Mouse (Mus musculus): ENCODE data around the gene Eomes. TPM values are rescaled to one million over a fixed set of nuclear protein-coding genes. Genes with fewer than 3 reads are reported as not detected.

The Eomes gene
- total RNA-seq, 4 experiments from 2014 or later, result not detected

DNA sequence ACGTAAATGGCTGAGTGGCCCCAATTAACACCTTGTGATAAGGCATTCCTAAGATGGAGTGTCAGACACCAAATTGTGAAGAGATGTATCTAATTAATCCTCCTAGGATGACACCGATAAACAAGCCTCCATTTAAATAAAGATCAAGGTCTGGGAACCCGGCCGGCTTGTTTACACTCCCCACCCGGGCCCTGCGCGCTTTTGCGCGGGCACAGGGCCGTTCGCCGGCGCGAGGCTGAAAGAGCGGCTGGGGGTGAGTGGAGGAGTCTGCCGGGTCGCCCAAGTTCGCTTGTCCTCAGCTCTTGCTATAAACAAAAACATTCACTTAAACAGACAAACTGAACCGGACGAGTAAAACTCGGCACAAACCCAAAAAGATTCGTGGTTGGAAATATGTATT, 9.6 kb downstream of the Eomes start:
- no peak for DNase-seq (ENCODE audit: low spot score in 2 of 2)

DNA sequence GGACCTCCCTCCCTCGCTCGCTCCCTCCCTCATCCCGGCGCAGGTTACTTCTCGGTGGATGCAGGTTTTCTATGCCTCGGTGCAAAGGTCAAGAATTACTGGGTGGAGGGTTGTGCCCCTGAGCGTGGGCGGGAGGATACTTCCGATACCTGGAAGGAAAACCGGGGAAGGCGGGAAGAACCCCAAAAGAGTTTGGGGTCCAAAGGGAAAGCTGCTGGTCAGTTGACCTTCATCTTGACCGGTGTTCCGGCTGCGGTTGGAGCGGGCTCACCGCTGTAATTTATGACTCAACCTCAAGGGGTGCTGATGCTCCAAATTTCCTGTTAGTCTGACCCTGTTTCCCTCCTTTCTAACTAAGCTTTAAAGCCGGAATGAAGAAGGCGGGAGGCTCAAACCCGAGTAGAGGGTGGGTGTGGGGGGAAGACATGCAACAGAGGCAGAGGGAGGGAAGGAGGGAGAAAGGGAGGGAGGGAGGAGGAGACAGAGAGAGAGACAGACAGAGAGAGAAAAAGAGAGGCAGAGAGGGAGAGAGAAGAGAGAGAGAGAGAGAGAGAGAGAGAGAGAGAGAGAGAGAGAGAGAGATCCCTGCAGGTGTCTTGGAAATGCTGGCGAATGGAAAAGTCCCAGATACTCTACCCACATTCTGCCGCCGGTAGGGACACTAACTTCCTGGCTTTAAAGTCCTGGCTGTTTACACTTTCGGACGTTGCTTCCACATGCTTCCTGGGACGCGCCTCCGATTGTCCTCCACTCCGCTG, 10.3 kb downstream of the Eomes start:
- DNase-seq (ENCODE audit: low spot score in 2 of 2), result peak in 1 of 2 experiments; percentile 20

GRCm38 (mm10) chr9:118488896-118489578, 11.0 kb downstream of the Eomes start:
- DNase-seq (ENCODE audit: low spot score in 2 of 2), result no peak

GRCm38 (mm10) chr9:118489579-118490019, 11.6 kb downstream of the Eomes start:
- peak in 1 of 2 experiments; percentile 28 for DNase-seq (ENCODE audit: low spot score in 2 of 2)

- no peak for DNase-seq (ENCODE audit: low spot score in 2 of 2)
Measured at GRCm38 (mm10) chr9:118491195-118491594, 13.2 kb downstream of the Eomes start.

DNA sequence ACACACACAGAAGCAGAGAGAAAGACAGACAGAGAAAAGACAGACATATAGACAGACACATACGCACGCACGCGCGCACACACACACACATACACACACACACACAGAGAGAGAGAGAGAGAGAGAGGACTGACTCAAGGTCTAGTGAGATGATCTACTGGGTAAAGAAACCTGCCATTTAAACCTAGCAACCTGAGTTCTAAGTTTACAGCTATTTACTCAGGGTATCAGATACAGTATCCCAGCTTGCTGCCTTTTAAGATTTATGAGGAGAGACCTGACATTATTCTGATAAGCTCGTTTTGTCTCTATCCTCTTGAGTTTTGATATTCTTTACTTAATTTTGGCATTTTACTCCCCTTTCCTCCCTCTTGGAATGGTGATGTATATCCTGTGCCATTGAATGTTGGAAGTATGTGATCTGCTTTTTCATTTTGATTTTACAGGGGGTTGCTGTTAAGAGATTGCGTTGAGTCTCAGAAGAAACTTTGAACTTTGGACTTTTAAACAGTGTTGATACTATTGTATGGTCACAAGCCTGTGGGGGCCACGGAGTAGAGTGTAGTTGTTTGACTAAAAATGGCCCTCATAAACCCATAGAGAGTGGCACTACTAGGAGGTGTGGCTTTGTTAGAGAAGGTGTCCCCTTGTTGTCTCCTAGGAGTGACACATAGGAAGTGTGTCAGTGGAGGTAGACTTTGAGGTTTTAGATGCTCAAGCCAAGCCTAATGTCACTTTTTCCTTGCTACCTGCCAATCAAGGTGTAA, 15.1 kb downstream of the Eomes start:
- no peak for DNase-seq (ENCODE audit: low spot score in 2 of 2)

GRCm38 (mm10) chr9:118494106-118494505, 16.1 kb downstream of the Eomes start:
- no peak for DNase-seq (ENCODE audit: low spot score in 2 of 2)

- DNase-seq (ENCODE audit: low spot score in 2 of 2), result no peak
Measured at GRCm38 (mm10) chr9:118495933-118496332, 17.9 kb downstream of the Eomes start.

DNA sequence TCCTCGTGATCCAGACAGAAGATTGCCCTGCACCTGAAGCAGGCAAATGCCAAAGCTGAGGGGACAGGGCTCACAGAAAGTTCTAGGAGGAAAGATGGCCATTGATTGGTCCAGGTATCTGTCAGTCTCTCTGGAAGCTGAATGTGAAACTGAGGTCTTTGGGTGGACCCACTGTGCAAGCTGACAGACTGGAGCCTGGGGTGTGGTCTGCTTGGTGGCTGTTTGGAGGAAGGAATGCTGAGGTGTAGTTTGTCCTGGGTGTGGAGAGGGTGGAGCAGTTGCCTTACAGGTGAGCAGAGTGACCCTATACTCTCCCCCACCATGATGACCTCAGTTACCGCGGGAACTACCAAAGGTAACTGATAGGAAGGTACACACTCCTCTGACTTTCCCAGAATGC, 18.9 kb downstream of the Eomes start:
- DNase-seq (ENCODE audit: low spot score in 2 of 2), result no peak

- no peak for DNase-seq (ENCODE audit: low spot score in 2 of 2)
Measured at GRCm38 (mm10) chr9:118498061-118498460, 20.0 kb downstream of the Eomes start.

GRCm38 (mm10) chr9:118500963-118501362, 23.0 kb downstream of the Eomes start:
- DNase-seq (ENCODE audit: low spot score in 2 of 2), result no peak

DNA sequence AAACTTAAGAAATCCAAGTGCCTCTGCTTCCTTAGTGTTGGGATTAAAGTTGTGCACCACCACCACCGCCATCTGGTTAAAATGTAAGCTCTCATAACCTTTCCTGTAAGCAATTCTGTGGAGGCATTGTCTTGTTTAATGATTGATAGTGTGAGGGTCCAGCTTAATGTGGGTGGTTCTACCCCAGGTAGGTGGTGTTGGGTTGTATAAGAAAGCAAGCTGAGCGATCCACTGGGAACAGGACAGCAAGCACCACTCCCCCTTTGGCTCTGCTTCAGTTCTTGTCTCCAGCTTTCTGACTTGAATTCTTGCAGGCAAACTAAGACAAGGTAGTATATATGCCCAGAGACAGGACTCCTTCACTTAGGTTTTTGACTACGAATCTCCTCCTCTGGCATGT, 26.6 kb downstream of the Eomes start:
- DNase-seq (ENCODE audit: low spot score in 2 of 2), result no peak

DNA sequence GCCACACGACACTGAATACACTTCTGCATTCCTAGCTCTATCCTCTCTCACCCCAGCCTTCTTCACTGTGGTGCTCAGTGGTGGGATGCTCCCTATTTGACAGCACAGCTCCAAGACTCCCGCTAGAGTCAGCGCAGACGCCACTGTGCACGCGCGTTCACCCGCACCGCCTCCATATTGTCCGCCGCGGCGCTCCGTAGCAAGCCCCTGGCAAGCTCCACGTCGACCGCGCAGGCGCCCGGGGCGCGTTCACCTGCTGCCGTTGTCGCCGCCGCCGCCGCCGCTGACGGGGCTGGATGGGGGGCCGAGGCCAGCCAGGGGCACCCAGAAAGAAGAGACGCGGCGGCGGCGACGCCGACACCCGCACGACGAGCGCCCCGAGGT, 28.0 kb downstream of the Eomes start, which contains the start of gene Golga4:
Gene Golga4 (plus strand): TSS at position 248 of the 384 bp plus-strand sequence.
- peak; percentile 69 to 81 for DNase-seq (ENCODE audit: low spot score in 2 of 2)

DNA sequence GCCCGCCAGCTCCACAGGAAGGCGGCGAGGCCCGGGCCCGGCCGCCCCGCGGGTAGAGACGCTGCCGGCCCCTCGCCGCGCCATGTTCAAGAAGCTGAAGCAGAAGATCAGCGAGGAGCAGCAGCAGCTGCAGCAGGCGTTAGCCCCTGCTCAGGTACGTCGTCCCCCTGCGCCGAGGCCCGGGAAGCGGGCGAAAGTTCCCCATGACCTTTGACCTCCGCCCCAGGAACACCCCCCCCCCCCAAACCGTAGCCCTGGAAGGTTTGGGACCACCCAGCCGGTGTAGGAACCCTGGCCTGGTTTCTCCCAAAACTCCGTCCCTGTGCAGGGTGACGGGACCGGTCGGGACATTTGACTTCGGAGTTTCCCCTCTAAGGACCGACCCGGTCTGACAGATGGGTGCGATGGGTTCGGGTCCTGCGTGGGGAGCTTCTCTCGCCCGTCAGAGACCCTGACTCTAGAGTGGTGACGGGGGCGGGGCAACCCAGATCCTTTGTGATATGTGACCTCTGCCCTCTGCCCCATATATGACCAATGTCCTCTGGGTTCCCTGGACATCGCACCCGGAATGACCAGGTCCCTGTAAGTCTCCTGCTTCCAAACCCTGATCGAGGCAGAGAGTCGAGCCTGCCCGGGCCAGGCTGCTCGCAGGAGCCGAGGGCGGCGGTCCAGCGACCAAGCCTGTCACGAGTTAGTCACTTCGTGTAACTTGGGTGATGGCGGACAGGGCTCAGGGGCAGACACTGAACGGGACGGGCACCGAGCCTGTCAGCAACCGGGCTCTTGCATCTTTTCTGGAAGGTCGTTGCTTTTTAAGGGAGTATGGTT, 28.6 kb downstream of the Eomes start:
- peak in 1 of 2 experiments; percentile 43 for DNase-seq (ENCODE audit: low spot score in 2 of 2)

DNA sequence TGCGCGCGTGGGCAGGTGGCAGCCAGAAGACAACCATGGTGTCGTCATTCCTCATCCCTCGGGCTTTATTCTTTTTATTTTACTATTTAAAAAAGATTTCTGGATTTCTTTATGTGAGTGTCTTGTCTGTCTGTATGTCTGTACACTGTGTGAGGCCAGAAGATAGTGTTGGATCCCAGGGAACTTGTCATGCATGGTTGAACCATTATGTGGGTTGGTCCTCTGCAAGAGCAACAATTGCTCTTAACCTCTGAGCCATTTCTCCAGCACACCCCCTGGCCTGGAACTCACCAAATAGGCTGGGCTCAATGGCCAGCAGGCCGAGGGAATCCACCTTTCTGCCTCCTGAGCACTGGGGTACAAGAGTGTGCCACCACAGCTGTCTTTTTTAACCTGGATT, 29.5 kb downstream of the Eomes start:
- no peak for DNase-seq (ENCODE audit: low spot score in 2 of 2)

DNA sequence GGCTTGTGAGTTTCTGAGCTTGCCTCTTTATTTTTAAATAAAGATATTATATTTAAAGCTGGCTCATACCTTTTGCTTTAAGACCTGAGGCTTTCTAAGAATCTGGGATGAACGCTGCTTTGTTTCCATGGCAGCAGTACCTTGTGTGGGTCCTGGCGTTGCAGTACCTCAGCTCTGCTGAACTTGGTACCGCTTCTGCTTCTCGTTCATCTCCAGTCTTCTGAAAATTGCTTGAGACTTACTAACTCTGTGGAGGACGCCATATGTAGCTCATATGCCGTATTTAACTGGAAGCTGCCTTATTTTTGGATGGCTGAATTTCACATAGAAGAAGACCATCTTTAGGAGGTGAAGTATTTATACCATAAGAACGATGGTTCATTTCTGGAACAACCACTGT, 30.6 kb downstream of the Eomes start:
- DNase-seq (ENCODE audit: low spot score in 2 of 2), result no peak

DNA sequence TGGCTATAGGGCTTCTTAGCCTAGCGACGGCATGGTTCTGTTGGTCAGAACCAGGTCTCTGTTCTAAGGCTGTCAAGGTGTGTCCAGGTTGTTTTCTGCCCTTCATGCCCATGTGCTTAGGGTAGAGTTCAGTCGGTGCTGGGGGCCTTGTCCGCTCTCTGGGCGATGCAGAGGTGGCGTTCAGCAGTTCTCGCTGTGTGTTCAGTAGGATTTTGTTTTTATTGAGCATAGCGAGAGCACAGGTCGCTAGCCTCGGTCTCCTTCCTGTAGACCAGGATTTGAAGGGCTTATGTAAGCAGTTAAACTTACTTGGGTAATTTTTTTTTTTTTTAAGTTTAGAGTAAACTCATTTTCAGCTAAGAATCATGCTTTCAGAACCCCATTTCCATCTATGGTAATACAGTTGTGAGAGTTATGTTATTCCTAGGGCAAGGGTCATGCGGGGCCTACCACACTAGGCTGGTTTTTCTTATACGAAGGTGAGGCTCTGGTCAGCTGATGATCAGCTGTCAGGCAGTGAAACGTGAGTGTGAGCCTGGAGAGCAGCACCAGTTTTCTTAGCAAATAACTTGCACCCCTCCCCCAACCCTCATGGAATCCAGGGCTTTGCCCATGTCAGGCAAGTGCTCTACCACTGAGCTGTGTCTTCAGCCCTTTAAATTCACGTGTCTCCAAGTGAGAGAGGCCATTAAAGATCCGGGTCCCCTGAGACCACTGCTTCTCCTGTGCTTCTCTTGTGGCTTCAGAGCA, 33.1 kb downstream of the Eomes start:
- peak in 1 of 2 experiments; percentile 24 for DNase-seq (ENCODE audit: low spot score in 2 of 2)

DNA sequence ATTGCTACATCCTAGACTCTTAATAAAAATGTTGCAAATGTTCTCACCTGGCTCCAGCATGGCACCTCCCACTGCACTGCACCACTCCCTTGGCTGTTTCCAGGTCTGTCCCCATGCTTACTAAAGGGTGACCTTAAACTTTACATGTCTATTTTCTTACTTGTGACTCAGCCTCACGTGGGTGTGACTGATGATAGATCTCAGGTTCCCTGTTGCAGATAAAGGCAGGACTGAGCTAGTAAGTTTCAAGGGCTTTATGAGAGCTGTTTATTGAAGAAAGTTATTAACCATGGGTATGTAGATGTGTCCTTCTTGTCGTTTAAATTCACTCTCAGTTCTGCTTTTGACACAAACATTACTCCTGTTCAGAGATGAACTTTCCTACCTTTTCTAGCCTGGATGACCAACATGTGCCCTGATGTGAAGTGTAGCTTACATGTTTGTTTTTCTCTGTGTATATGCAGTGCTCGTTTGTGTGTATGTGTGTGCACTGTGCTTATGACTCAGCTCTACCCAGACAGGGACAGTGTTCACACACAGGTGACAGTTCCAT, 34.7 kb downstream of the Eomes start:
- DNase-seq (ENCODE audit: low spot score in 2 of 2), result peak; percentile 38 to 51

- DNase-seq (ENCODE audit: low spot score in 2 of 2), result no peak
Measured at GRCm38 (mm10) chr9:118515476-118515875, 37.5 kb downstream of the Eomes start.

- DNase-seq (ENCODE audit: low spot score in 2 of 2), result no peak
Measured at GRCm38 (mm10) chr9:118516162-118516561, 38.1 kb downstream of the Eomes start.
